Mouse (Mus musculus) testis, adult 2 months (tissue): ENCODE measurements at regions not wholly inside any gene's neighbourhood (a gene's known extent, or its start where the extent isn't known, plus 50 kb on each side); places are given as distances from the start of the nearest gene placed in this dataset.

Experiments used
- H3K27ac ChIP-seq: fragments of 200-500 bp; 2 replicates; pipeline ENCODE4 v1.5.1; 2012; ENCODE audit warnings: low read depth, low read length; ENCODE audit not compliant: control insufficient read depth, insufficient read depth
- H3K27me3 ChIP-seq: fragments of 200-500 bp; 2 replicates; pipeline ENCODE4 v1.6.1; 2012; ENCODE audit warnings: mild to moderate bottlenecking, low read length, moderate library complexity; ENCODE audit not compliant: control insufficient read depth, insufficient read depth
- H3K36me3 ChIP-seq: fragments of 200-500 bp; 2 replicates; pipeline ENCODE4 v1.6.1; 2012; ENCODE audit warnings: mild to moderate bottlenecking, low read length; ENCODE audit not compliant: control insufficient read depth, insufficient read depth
- H3K4me1 ChIP-seq: fragments of 200-500 bp; 2 replicates; pipeline ENCODE4 v1.6.1; 2012; ENCODE audit warnings: low read length; ENCODE audit not compliant: control insufficient read depth, insufficient read depth
- H3K4me3 ChIP-seq: fragments of 200-500 bp; 2 replicates; pipeline ENCODE4 v1.5.1; 2012; ENCODE audit warnings: low read depth, mild to moderate bottlenecking, low read length, moderate library complexity, mixed read lengths; ENCODE audit not compliant: control insufficient read depth
- CTCF ChIP-seq: fragments of 200-500 bp; IDR thresholded peaks from 2 replicates; pipeline ENCODE4 v1.5.1; 2012; ENCODE audit warnings: low read depth, mild to moderate bottlenecking, inconsistent platforms, low read length, moderate library complexity; ENCODE audit not compliant: control insufficient read depth, insufficient read depth, insufficient replicate concordance
- POLR2A ChIP-seq: fragments of 200-500 bp; IDR thresholded peaks from 2 replicates; pipeline ENCODE4 v1.6.1; 2012; ENCODE audit warnings: low read depth, mild to moderate bottlenecking, inconsistent platforms, low read length, moderate library complexity; ENCODE audit not compliant: control insufficient read depth

DNA sequence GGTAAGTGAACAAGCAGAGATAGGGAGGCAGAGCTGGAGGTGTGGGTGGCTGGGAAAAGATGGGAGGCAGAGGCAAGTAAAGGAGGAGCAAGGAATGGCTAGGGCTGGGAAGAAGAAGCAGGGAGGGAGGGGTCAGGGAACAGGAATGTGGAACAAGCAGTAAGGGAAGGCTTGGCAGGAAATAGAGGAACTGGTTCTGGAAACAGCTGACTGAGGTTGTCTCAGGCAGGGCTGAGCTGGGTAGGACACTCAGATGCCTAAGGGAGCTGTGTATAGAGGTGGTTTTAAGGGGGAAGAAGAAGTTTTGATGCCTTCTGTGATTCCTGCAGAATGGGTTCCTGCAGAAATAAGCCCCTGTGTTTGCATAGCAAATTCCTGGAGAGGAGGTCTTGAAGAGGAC, 92.7 kb downstream of the Nucb2 start:
- no peak overlapping the region for H3K4me3 ChIP-seq
- no peak overlapping the region for H3K27ac ChIP-seq
- H3K4me1 ChIP-seq, result no peaks in the 10 kb centered on the region
- H3K36me3 ChIP-seq, result no peaks in the 10 kb centered on the region
- no peak for TF ChIP-seq CTCF
- no peaks in the 10 kb centered on the region for H3K27me3 ChIP-seq

DNA sequence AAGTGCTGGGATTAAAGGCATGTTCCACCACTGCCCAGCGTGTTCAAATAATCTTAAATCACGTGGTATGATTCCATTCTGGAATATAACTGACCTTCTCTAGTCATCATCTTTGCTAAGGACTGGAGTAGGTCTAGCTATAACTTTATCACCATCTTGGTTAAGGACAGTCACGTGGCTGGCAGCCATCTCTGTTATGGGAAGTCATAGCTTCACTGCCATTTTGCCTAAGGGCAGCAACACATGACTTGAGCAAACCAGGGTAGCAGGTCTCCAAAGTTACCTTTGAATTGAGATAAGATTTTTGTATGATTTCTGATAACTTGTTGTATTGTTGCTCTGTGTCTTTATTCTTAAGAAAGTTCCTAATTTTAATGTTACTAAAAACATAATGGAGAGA, 96.2 kb downstream of the Nucb2 start:
- Histone ChIP-seq H3K4me3 (no peak overlapping the region), H3K36me3 (no peaks in the 10 kb centered on the region), H3K4me1 (no peaks in the 10 kb centered on the region), H3K27ac (no peak overlapping the region), H3K27me3 (no peaks in the 10 kb centered on the region)
- no peak for TF ChIP-seq CTCF
- no peak for TF ChIP-seq POLR2A

- no peak overlapping the region for H3K4me3 ChIP-seq
- H3K27me3 ChIP-seq, result no peaks in the 10 kb centered on the region
- no peaks in the 10 kb centered on the region for H3K36me3 ChIP-seq
Measured at GRCm38 (mm10) chr7:116603167-116603839, 99.1 kb downstream of the Nucb2 start.

GRCm38 (mm10) chr7:116603840-116604194, 99.6 kb downstream of the Nucb2 start:
- Histone ChIP-seq H3K27me3 (no peaks in the 10 kb centered on the region), H3K36me3 (no peaks in the 10 kb centered on the region), H3K27ac (no peak overlapping the region), H3K4me1 (peaks cover 3% of the 10 kb centered on the region; the same call in 1 of the 2 replicates), H3K4me3 (no peak overlapping the region)
- no peak for TF ChIP-seq POLR2A
- no peak for TF ChIP-seq CTCF

More at GRCm38 (mm10) chr7:116603167-116603839, 99.1 kb downstream of the Nucb2 start:
- TF ChIP-seq POLR2A (no peak), CTCF (no peak)
- Histone ChIP-seq H3K4me1 (peaks cover 3% of the 10 kb centered on the region; the same call in 1 of the 2 replicates), H3K27ac (no peak overlapping the region)

DNA sequence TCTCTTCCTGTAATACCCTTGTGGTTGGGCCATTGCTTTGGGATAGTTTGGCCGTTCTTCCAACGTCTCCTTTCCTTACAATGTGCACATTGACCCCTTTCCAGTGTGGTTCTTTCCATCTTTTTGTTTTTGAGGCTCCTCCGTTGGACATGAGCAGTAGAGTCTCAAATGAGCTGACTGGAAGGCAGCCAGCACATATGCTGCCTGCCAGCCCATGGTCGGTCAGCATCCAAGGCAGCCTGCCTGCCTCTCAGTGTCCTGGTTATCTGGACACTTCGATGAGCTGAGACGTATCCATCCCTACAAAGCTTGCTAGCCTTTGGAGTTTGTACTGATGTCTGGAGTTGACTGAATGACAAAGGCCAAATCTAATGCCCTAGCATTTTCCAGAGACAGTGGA, 102.1 kb downstream of the Nucb2 start:
- Histone ChIP-seq H3K36me3 (no peaks in the 10 kb centered on the region), H3K27ac (no peak overlapping the region), H3K4me1 (peaks cover 3% of the 10 kb centered on the region; the same call in 1 of the 2 replicates), H3K4me3 (no peak overlapping the region), H3K27me3 (no peaks in the 10 kb centered on the region)
- TF ChIP-seq POLR2A (no peak), CTCF (no peak)

DNA sequence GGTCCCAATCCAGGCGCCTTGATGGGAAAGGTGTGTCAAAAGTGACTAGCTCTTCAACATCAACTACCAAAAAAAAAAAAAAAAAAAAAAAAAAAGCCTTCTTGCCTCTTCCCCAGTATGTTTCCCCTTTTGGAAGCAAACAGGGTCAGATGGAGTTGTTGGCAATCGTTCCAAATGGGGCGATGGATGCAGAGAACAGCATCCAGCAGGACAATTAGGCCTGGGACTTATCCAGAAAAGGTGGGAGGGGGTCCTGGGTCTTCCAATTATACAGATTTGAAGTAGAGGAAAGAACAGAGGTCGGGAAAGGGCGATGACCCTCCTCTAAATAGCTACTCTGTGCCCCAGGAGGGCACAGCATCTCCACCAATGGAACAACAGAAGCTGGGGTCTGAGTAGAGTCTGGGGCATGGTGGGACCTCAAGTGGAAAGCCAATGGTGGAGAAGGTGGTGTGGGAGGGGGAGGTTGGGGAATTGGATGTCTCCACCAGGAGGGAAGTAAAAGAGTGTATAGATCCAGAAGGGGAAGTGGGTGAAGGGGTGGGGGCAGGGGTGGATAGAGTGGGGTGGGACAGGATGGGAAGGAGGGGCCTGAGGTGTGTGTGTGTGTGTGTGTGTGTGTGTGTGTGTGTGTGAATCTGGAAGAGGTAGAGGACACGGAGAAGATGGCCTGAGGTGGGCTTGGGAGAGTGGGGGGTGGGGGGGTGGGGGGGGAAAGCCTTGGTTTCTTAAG, 102.7 kb downstream of the Nucb2 start:
- H3K4me3 ChIP-seq, result no peak overlapping the region
- H3K4me1 ChIP-seq, result peaks cover 3% of the 10 kb centered on the region; the same call in 1 of the 2 replicates
- TF ChIP-seq CTCF (no peak), POLR2A (no peak)
- no peak overlapping the region for H3K27ac ChIP-seq
- H3K27me3 ChIP-seq, result no peaks in the 10 kb centered on the region
- no peaks in the 10 kb centered on the region for H3K36me3 ChIP-seq

- Histone ChIP-seq H3K4me1 (peaks cover 3% of the 10 kb centered on the region; the same call in 1 of the 2 replicates), H3K4me3 (peak overlapping the region; percentile 27), H3K27ac (peak overlapping the region; percentile 17; the same call in 1 of the 2 replicates), H3K36me3 (no peaks in the 10 kb centered on the region), H3K27me3 (no peaks in the 10 kb centered on the region)
- TF ChIP-seq POLR2A (no peak), CTCF (no peak)
Measured at GRCm38 (mm10) chr7:116607628-116608225, 103.6 kb downstream of the Nucb2 start.
